Mouse (Mus musculus) stomach, embryonic 14.5 days (tissue): ENCODE measurements around the gene Ift81. TPM values are rescaled to one million over a fixed set of nuclear protein-coding genes. Genes with fewer than 3 reads are reported as not detected.
A peak's percentile ranks its signal among the peaks of the same experiment; 100 is the strongest.

Experiments used
- ATAC-seq: fragments of 200-750 bp; cut with Nextera tagmentation; 2 replicates; pipeline ENCODE4 v1.8.0; 2017; ENCODE audit warnings: low read depth, moderate TSS enrichment; ENCODE audit not compliant: insufficient number of reproducible peaks, insufficient read depth, low FRiP score
- H3K27ac ChIP-seq: fragments of 300-500 bp; sonication (generic); 2 replicates; pipeline ENCODE4 v1.5.1; 2014; ENCODE audit warnings: mild to moderate bottlenecking, low read length, moderate library complexity, mixed read lengths
- H3K27me3 ChIP-seq: fragments of 300-500 bp; sonication (generic); 2 replicates; pipeline ENCODE4 v1.6.1; 2014; ENCODE audit warnings: low read length, control low read depth, mixed read lengths; ENCODE audit not compliant: control insufficient read depth, insufficient read depth
- H3K36me3 ChIP-seq: fragments of 300-500 bp; sonication (generic); 2 replicates; pipeline ENCODE4 v1.6.1; 2014; ENCODE audit warnings: mild to moderate bottlenecking, control low read depth, low read length, moderate library complexity, mixed read lengths; ENCODE audit not compliant: control insufficient read depth, insufficient read depth
- H3K4me1 ChIP-seq: fragments of 300-500 bp; sonication (generic); 2 replicates; pipeline ENCODE4 v1.6.1; 2014; ENCODE audit warnings: low read length, control low read depth, mixed read lengths; ENCODE audit not compliant: control insufficient read depth, insufficient read depth
- H3K4me2 ChIP-seq: fragments of 300-500 bp; sonication (generic); replicated peaks from 2 replicates; pipeline ENCODE4 v1.6.1; 2014; ENCODE audit warnings: low read depth, low read length, control low read depth
- H3K4me3 ChIP-seq: fragments of 300-500 bp; sonication (generic); 2 replicates; pipeline ENCODE4 v1.5.1; 2014; ENCODE audit warnings: low read depth, low read length, control low read depth
- H3K9ac ChIP-seq: fragments of 300-500 bp; sonication (generic); replicated peaks from 2 replicates; pipeline ENCODE4 v1.6.1; 2014; ENCODE audit warnings: low read depth, mild to moderate bottlenecking, control low read depth, low read length, moderate library complexity, mixed read lengths
- H3K9me3 ChIP-seq: fragments of 300-500 bp; sonication (generic); 2 replicates; pipeline ENCODE4 v1.6.1; 2016; ENCODE audit warnings: low read depth, low read length, control low read depth; ENCODE audit not compliant: control insufficient read depth
- WGBS: fragments of 180-500 bp; shearing (Covaris S2); extraction: QIAGEN DNeasy Blood & Tissue Kit; methylation state at CpG from one replicate; pipeline ENCODE4 v1.1.7; 2014; 5-methylcytosine and 5-hydroxymethylcytosine counted together
- polyA plus RNA-seq: library from polyadenylated mRNA; unstranded; fragments of >200 nt; fragmentation: Nextera tagmentation; extraction: Ambion mirVana; gene quantifications from 2 replicates; pipeline ENCODE4 v1.2.1, GENCODE M21; 2014

The Ift81 gene
- polyA plus RNA-seq, 1 experiment from 2014 or later = 50.8 TPM

DNA sequence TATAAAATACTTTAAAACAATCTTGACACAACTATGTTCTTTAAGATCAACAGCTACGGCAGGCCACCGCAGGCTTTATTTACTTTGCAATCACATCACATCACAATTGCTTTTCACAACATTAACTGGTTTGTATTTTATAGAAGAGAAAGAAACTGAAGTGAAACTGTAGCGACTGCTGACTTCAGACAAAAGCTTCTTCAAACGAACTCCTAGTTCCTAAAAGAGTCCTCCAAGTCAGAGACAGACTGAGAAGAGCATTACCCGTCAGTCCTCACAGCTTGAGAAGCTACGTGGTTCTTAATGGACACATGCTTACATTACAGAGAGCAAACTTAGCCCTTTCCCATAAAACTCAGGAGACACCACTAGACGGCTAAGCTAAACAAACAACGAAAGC lies 63.9 kb downstream of the Ift81 start:
- WGBS = 19% methylated on average over 8 of the region's 8 CpGs
- Histone ChIP-seq H3K27ac (peak overlapping the region; percentile 64), H3K4me1 (peaks cover 15% of the 10 kb centered on the region), H3K9me3 (no peaks in the 10 kb centered on the region), H3K4me3 (no peak overlapping the region), H3K9ac (no peak overlapping the region), H3K4me2 (0 out of 2 replicates have a peak overlapping the region, but pooled peaks have one; percentile 2), H3K36me3 (peaks cover 4% of the 10 kb centered on the region; the same call in 1 of the 2 replicates), H3K27me3 (no peaks in the 10 kb centered on the region)
- ATAC-seq = no peak

DNA sequence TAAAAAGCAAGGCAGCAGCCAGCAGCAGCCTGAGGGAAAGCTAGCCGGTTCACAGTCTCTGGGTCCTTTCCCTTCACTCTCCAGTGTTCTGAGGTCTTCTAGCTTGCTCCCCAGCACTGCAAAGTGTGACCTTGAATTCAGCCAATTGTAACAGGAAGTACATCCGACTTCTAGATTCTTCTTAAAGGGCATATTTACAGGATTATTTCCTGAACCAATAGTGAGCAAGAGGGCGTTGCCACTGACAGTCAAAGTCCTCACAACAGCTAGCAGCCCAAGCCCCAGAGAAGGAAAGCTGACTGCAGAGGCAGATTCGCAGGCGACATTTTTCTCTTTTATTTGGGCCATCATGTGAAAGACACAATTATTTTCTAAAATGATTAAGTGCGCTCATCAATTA lies 65.6 kb downstream of the Ift81 start:
- Histone ChIP-seq H3K4me1 (peaks cover 15% of the 10 kb centered on the region), H3K36me3 (no peaks in the 10 kb centered on the region; the same call in 1 of the 2 replicates), H3K27me3 (no peaks in the 10 kb centered on the region), H3K4me2 (no peak overlapping the region), H3K9ac (no peak overlapping the region), H3K27ac (peak overlapping the region; percentile 28; the same call in 1 of the 2 replicates), H3K9me3 (no peaks in the 10 kb centered on the region), H3K4me3 (no peak overlapping the region)
- no peak for ATAC-seq
- WGBS = 52% methylated on average over 6 of the region's 6 CpGs

DNA sequence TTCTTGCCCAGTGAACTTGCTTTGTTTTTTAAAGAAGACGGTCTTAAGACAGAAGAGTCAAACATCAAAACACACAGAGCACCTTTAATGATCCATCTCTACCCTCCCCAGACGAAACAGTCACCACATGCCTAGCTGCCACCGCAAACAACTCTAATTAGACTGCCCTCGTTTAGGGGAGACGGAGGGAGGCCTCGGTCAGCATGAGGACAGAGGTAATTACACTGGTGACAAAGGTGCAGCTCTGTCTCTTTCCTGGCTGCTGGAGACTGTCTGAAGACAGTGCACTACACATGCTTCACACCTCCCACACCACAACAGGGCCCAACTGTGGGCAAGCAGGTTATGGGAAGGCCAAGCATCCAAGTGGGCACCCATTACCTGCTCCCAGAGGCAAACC lies 66.5 kb downstream of the Ift81 start:
- Histone ChIP-seq H3K9ac (no peak overlapping the region), H3K4me2 (no peak overlapping the region), H3K4me1 (peaks cover 15% of the 10 kb centered on the region), H3K4me3 (no peak overlapping the region), H3K9me3 (no peaks in the 10 kb centered on the region), H3K36me3 (no peaks in the 10 kb centered on the region; the same call in 1 of the 2 replicates), H3K27ac (no peak overlapping the region), H3K27me3 (no peaks in the 10 kb centered on the region)
- ATAC-seq = no peak
- WGBS = 76% methylated on average over 6 of the region's 6 CpGs

DNA sequence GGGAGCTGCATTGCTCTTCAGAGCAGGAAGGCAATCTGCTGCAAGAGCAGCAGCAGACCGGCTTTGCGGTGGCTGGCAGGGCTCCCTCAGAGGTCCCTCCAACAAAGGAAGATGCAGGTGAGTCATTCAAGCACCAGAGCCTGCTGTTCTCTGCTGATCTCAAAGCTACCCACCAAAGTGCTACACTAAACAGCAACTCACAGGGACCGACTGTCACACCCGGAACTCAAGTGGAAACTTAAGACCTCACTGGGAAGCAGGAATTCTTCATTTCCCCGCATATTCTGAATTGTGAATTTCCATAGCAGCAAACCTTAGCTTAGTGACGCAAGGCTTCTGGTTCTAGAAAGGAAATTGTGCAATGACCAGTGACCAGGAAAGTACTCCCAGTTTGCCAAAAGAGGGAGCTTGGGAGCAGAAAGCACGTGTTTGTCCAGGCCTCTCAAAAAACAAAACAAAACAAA lies 67.0 kb downstream of the Ift81 start:
- H3K4me2 ChIP-seq = no peak overlapping the region
- 56% methylated on average over 7 of the region's 7 CpGs for WGBS
- H3K27ac ChIP-seq = no peak overlapping the region
- H3K9me3 ChIP-seq = no peaks in the 10 kb centered on the region
- no peaks in the 10 kb centered on the region for H3K27me3 ChIP-seq
- no peak overlapping the region for H3K9ac ChIP-seq
- no peak for ATAC-seq
- H3K36me3 ChIP-seq = no peaks in the 10 kb centered on the region; the same call in 1 of the 2 replicates
- peaks cover 15% of the 10 kb centered on the region for H3K4me1 ChIP-seq
- no peak overlapping the region for H3K4me3 ChIP-seq

DNA sequence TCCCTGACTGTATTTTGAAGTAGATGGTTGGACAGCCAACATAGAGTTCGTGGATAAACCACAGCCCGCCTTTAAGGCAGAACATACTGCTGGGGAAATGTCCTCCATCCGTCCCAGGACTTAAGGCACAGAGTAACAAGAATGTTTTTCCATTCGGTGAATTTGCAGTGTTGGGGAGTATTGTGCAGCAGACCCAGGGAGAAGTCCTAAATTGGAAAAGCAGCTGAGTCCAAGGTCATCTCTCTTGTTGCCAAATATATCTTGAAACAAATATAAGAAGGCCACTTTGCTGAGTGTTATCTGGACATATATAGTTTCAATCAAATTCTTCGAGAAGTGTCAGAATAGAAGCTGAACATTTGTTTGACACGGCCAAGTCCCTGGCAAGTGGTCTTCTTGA lies 70.9 kb downstream of the Ift81 start:
- WGBS = 89% methylated on average over 6 of the region's 6 CpGs
- no peak for ATAC-seq
- H3K9me3 ChIP-seq = no peaks in the 10 kb centered on the region
- H3K4me2 ChIP-seq = no peak overlapping the region
- no peaks in the 10 kb centered on the region; the same call in 1 of the 2 replicates for H3K36me3 ChIP-seq
- no peak overlapping the region for H3K9ac ChIP-seq
- H3K27ac ChIP-seq = no peak overlapping the region
- no peaks in the 10 kb centered on the region for H3K27me3 ChIP-seq
- H3K4me1 ChIP-seq = peaks cover 2% of the 10 kb centered on the region; the same call in 1 of the 2 replicates
- H3K4me3 ChIP-seq = no peak overlapping the region

DNA sequence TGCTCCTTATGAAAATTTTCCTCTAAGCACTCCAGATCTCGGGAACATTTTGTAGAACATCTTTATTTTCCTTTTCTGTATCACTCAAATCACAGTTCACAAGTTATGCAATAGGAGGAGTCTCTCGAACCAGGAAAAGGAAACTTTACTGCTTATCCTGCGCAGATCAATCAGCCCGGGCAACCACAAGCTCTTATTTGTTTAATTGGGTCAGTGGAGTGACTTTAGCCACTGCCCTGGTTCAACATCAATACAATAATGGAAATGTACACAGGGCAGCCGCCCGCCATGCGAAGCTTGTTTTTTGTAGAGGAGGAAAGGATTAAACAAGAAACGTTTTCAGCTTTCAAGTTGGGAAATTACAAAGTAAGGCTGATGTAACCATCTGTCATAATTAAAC lies 72.4 kb downstream of the Ift81 start:
- no peak overlapping the region for H3K9ac ChIP-seq
- H3K9me3 ChIP-seq = no peaks in the 10 kb centered on the region
- H3K4me1 ChIP-seq = no peaks in the 10 kb centered on the region
- H3K4me3 ChIP-seq = no peak overlapping the region
- no peaks in the 10 kb centered on the region; the same call in 1 of the 2 replicates for H3K36me3 ChIP-seq
- H3K4me2 ChIP-seq = no peak overlapping the region
- H3K27me3 ChIP-seq = no peaks in the 10 kb centered on the region
- no peak for ATAC-seq
- 65% methylated on average over 8 of the region's 8 CpGs for WGBS
- no peak overlapping the region for H3K27ac ChIP-seq

DNA sequence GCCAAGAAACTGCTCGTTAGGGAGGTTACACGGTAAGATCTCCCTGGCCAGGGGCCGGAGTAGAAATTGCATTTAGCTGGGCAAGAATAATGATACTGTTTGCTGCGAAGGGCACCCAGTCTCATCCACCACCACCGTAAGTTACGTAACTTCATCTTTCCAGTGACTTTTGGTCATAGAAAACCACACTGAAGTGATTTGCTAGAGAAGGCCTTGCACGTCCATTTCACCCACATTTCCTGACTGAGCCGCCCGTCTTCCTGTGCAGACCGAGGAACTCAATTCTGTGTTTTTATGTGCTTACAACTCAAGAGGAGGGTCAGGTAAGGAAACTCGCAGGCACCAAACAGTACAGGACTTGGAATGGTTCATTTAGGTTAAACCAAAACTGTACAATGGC lies 76.2 kb downstream of the Ift81 start:
- 94% methylated on average over 11 of the region's 11 CpGs for WGBS

DNA sequence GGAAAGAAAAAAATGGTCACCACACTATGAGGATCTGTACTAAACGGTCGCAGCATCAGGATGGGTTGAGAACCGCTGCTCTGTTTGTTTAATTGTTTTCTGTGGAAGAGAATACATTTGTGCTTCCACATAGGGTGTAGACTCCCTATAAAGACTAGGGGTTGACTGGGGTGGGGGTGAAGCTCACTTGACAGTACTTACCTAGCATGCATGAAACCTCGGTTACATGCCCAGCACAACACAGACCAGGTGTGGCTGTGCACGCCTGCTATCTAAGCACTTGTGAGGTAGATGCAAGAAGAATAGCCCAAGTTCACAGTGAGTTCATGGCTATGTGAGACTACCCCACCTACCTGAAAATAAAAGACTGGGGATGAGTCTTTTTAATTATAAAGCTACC lies 76.7 kb downstream of the Ift81 start:
- Histone ChIP-seq H3K4me2 (no peak overlapping the region), H3K9me3 (no peaks in the 10 kb centered on the region), H3K9ac (no peak overlapping the region), H3K4me1 (no peaks in the 10 kb centered on the region), H3K4me3 (no peak overlapping the region), H3K36me3 (no peaks in the 10 kb centered on the region; the same call in 1 of the 2 replicates), H3K27me3 (no peaks in the 10 kb centered on the region), H3K27ac (no peak overlapping the region)
- 87% methylated on average over 5 of the region's 5 CpGs for WGBS
- no peak for ATAC-seq

More for the DNA sequence above, 76.2 kb downstream of the Ift81 start:
- ATAC-seq = no peak
- Histone ChIP-seq H3K9ac (no peak overlapping the region), H3K4me3 (no peak overlapping the region), H3K4me2 (no peak overlapping the region), H3K36me3 (no peaks in the 10 kb centered on the region; the same call in 1 of the 2 replicates), H3K27me3 (no peaks in the 10 kb centered on the region), H3K9me3 (no peaks in the 10 kb centered on the region), H3K4me1 (no peaks in the 10 kb centered on the region), H3K27ac (no peak overlapping the region)

DNA sequence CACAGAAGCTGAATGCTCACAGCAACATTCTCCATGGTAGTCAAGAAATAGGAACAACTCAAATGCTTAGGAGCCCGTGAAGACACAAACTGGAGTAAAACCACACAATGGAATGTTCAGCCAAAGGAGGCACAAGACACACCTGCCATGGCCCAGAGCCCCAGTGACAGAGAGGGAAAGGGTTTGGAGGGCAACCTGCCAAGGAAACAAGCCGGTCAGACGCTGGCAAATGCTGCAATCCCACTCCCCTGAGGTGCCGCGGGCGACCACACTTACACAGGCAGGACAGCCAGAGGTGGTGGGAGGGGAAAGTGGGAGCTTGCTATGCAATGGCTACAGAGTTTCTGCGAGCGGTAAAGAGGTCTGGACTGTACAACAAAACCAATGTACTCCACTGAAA lies 80.4 kb downstream of the Ift81 start:
- WGBS = 84% methylated on average over 8 of the region's 8 CpGs
- Histone ChIP-seq H3K27ac (no peak overlapping the region), H3K36me3 (no peaks in the 10 kb centered on the region; the same call in 1 of the 2 replicates), H3K4me1 (peaks cover 16% of the 10 kb centered on the region), H3K27me3 (no peaks in the 10 kb centered on the region), H3K4me3 (no peak overlapping the region), H3K4me2 (no peak overlapping the region), H3K9me3 (no peaks in the 10 kb centered on the region), H3K9ac (no peak overlapping the region)
- no peak for ATAC-seq
